In genomic region chr6:5498740-5499139, GRCm38 (mm10) we compare ENCODE assay signal across 19 mouse cellular contexts. TPM values are rescaled to one million over a fixed set of nuclear protein-coding genes. Genes with fewer than 3 reads are reported as not detected.
DNase-seq lines count a peak whose midpoint lies in the region.
"Had no signal": no experiment of that assay in that cellular context is flagged by ENCODE, and none has a peak within 500 bp of the region (broad histone marks: within the 10 kb centered on the region; RNA-seq: fewer than 3 reads in every experiment).

No protein-coding gene starts in this region.

- no peak overlapping the region for H3K27ac ChIP-seq in heart, embryonic 10.5 days
- H3K27ac ChIP-seq: heart, embryonic 15.5 days; hindbrain, postnatal 0 days; layer of hippocampus, adult 2 months had no signal

- H3K4me1 ChIP-seq in heart, embryonic 10.5 days: peaks cover 12% of the 10 kb centered on the region

- peak; percentile 43 for DNase-seq in gastrocnemius, postnatal 25 days
- DNase-seq in gastrocnemius, postnatal 36 days: no peak
- DNase-seq in heart, postnatal 10 days: peak; percentile 68 to 70
- DNase-seq in heart, embryonic 10.5 days (ENCODE audit: low spot score): no peak
- peak; percentile 33 to 76 for DNase-seq in kidney, postnatal 25 days
- DNase-seq in kidney, postnatal 14 days: no peak
- peak; percentile 67 for DNase-seq in skeletal muscle tissue, adult 2 months (ENCODE audit: low read depth, low spot score)
- DNase-seq in testis, postnatal 14 days (ENCODE audit: low spot score): no peak
- DNase-seq: cerebellum, adult 18-20 months; cerebellum, postnatal 14 days; gastrocnemius, postnatal 14 days; lung, adult 18-20 months; lung, postnatal 14 days; thymus, postnatal 25 days had no signal

- no peak overlapping the region for H3K4me3 ChIP-seq in heart, embryonic 10.5 days
- H3K4me3 ChIP-seq: heart, embryonic 15.5 days; layer of hippocampus, adult 2 months had no signal

- intact Hi-C loops in gastrocnemius, postnatal 36 days (cut with DNase I): loop anchor here (5.0 kb wide), 1 partner anchor 86 kb away; no protein-coding TSS in a partner anchor
- intact Hi-C loops in heart, postnatal 10 days (cut with DNase I): loop anchor here (5.0 kb wide), 1 partner anchor 86 kb away; no protein-coding TSS in a partner anchor

- H3K27me3 ChIP-seq in heart, embryonic 10.5 days (ENCODE audit: insufficient read depth, poor library complexity, severe bottlenecking): no peaks in the 10 kb centered on the region
- H3K27me3 ChIP-seq: heart, embryonic 15.5 days had no signal

- no peaks in the 10 kb centered on the region for H3K9me3 ChIP-seq in heart, embryonic 10.5 days
- H3K9me3 ChIP-seq: heart, embryonic 15.5 days had no signal

- WGBS in heart, embryonic 10.5 days: 84% methylated on average over 11 of the region's 11 CpGs

- no peaks in the 10 kb centered on the region for H3K36me3 ChIP-seq in heart, embryonic 10.5 days
- H3K36me3 ChIP-seq: heart, embryonic 15.5 days had no signal

RNA-seq across cellular contexts. Expression of gene Pdk4, which starts 2.6 kb away (rescaled TPM):
- 1,000 to 10,000 TPM; 1,129 to 1,477 TPM for total RNA-seq in gastrocnemius, postnatal 25 days (2021)
- total RNA-seq in gastrocnemius, postnatal 36 days (2021): 1,000 to 10,000 TPM; 1,456 to 1,693 TPM
- 100 to 1,000 TPM; 886 to 965 TPM for total RNA-seq in heart, postnatal 10 days (2021)
- 7.7 and 12.0 TPM in 2 replicates for polyA plus RNA-seq in heart, embryonic 10.5 days (2016; fragmentation: Nextera tagmentation; extraction: Ambion mirVana)
- total RNA-seq: megakaryocyte progenitor cell, adult 5-6 weeks; MEL had no signal

Comparison
In these comparisons a context has a peak if more than half of its experiments do, and no peak if none do; other contexts are left out.
1. DNase-seq: peak in gastrocnemius, postnatal 25 days (single experiment), heart, postnatal 10 days (2 of 2), kidney, postnatal 25 days (2 of 2) and skeletal muscle tissue, adult 2 months (single experiment); none in gastrocnemius, postnatal 36 days (0 of 2), heart, embryonic 10.5 days (single experiment), kidney, postnatal 14 days (single experiment) and testis, postnatal 14 days (single experiment).